Mouse (Mus musculus): ENCODE data around the gene Capn1.

DNA sequence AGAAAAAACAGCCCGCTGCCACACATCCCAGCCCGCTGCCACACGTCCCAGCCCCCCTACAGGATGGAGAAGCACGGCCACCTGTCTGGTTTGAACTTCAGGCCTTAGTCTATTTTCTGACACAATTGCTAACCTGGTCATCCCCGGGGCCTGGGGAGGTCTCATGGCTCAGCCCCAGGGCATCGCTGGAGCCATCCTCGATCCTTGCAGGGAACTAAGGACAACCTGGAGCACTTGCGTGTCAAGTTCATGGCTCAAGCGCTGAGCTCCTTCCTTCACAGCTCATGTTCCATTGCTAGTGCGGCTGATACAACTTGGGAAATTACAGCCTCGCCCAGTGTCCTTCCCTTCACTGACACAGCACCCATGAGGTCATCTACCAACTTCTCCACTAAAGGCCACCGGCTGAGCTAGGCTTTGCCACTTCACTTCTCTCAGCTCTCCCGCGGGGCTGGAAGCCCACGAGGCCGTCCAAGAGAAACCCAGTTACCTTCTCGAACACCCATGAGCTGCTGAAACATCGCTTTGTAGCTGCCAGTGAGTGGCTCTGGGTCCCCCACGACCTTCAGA is 62.4 kb downstream of the Capn1 start:
- TF ChIP-seq CTCF (IDR thresholded peaks at IDR 0.05 in 2 of 3, conservative IDR thresholded peaks at IDR 0.05 in 1 of 3; ENCODE audit: control insufficient read depth in 1 of 3, insufficient read depth in 1 of 3, low read depth in 2 of 3, low read length in 3 of 3, poor library complexity in 1 of 3, severe bottlenecking in 1 of 3) (no peak), GABPA (IDR thresholded peaks at IDR 0.05; ENCODE audit: low read depth, low read length) (no peak), ZNF384 (IDR thresholded peaks at IDR 0.05; ENCODE audit: low read depth, low read length) (no peak), E2F4 (IDR thresholded peaks at IDR 0.05; ENCODE audit: borderline replicate concordance, low read depth, low read length) (no peak), KAT2A (conservative IDR thresholded peaks at IDR 0.05; ENCODE audit: low read depth, low read length) (no peak), GATA1 (IDR thresholded peaks at IDR 0.05; ENCODE audit: low read depth, low read length) (no peak), ZC3H11A (IDR thresholded peaks at IDR 0.05; ENCODE audit: low read depth, low read length) (no peak), HCFC1 (IDR thresholded peaks at IDR 0.05; ENCODE audit: low read depth, low read length) (no peak), RAD21 (IDR thresholded peaks at IDR 0.05; ENCODE audit: low read depth, low read length) (no peak), POLR2A (IDR thresholded peaks at IDR 0.05; ENCODE audit: control insufficient read depth in 1 of 2, insufficient read depth in 1 of 2, low read depth in 1 of 2, low read length in 2 of 2, poor library complexity in 1 of 2) (no peak), UBTF (IDR thresholded peaks at IDR 0.05; ENCODE audit: borderline replicate concordance, insufficient read depth, low read depth, low read length) (no peak), MAZ (IDR thresholded peaks at IDR 0.05; ENCODE audit: low read depth, low read length) (no peak)

Data from MEL (cell line).